Mouse (Mus musculus): ENCODE measurements around the gene Tdp2.

Gene Tdp2

GRCm38 (mm10) chr13:24831353-24832130 is at the start of gene Tdp2, which contains the start of gene Acot13:
Gene Tdp2, plus strand, starts transcription at chr13:24831679.
Gene Acot13, minus strand, starts transcription at chr13:24831540.
- DNase-seq, result peak; percentile 91 to 94

GRCm38 (mm10) chr13:24781916-24782315 is 49.6 kb upstream of the Tdp2 start:
- no peak for DNase-seq

- peak; percentile 39 to 47 for DNase-seq
Observed at GRCm38 (mm10) chr13:24786014-24786490, 45.4 kb upstream of the Tdp2 start.

GRCm38 (mm10) chr13:24787477-24787876 is 44.0 kb upstream of the Tdp2 start:
- no peak for DNase-seq

- DNase-seq, result no peak
Observed at GRCm38 (mm10) chr13:24791349-24791748, 40.1 kb upstream of the Tdp2 start.

GRCm38 (mm10) chr13:24792411-24793045 is 39.0 kb upstream of the Tdp2 start:
- DNase-seq, result no peak

GRCm38 (mm10) chr13:24798686-24799085 is 32.8 kb upstream of the Tdp2 start:
- DNase-seq, result no peak

GRCm38 (mm10) chr13:24799378-24799777 is 32.1 kb upstream of the Tdp2 start:
- no peak for DNase-seq

- DNase-seq, result peak; percentile 28 to 40
Observed at GRCm38 (mm10) chr13:24799925-24800673, 31.4 kb upstream of the Tdp2 start.

- peak; percentile 99 to 100 for DNase-seq
Observed at GRCm38 (mm10) chr13:24800674-24801307, 30.7 kb upstream of the Tdp2 start.

- DNase-seq, result peak; percentile 78 to 83
Observed at GRCm38 (mm10) chr13:24801308-24801921, 30.1 kb upstream of the Tdp2 start, which contains the start of gene BC005537. Gene BC005537, plus strand, starts transcription at chr13:24801657.

GRCm38 (mm10) chr13:24802131-24802691 is 29.3 kb upstream of the Tdp2 start:
- DNase-seq, result peak; percentile 61 to 62

GRCm38 (mm10) chr13:24803196-24803595 is 28.3 kb upstream of the Tdp2 start:
- DNase-seq, result no peak

- no peak for DNase-seq
Observed at GRCm38 (mm10) chr13:24806079-24806478, 25.4 kb upstream of the Tdp2 start.

- DNase-seq, result no peak
Observed at GRCm38 (mm10) chr13:24812521-24812920, 19.0 kb upstream of the Tdp2 start.

GRCm38 (mm10) chr13:24814616-24815015 is 16.9 kb upstream of the Tdp2 start:
- no peak for DNase-seq

- DNase-seq, result peak in 1 of 2 experiments; percentile 4
Observed at GRCm38 (mm10) chr13:24816125-24817092, 15.1 kb upstream of the Tdp2 start.

GRCm38 (mm10) chr13:24819931-24820330 is 11.5 kb upstream of the Tdp2 start:
- DNase-seq, result no peak

GRCm38 (mm10) chr13:24822663-24823343 is 8.7 kb upstream of the Tdp2 start:
- DNase-seq, result no peak

- DNase-seq, result no peak
Observed at GRCm38 (mm10) chr13:24824647-24825046, 6.8 kb upstream of the Tdp2 start.

Data from B cell, adult 2 months (primary cell).